Mouse (Mus musculus) MEL (cell line): ENCODE measurements around the gene Casc4. TPM values are rescaled to one million over a fixed set of nuclear protein-coding genes. Genes with fewer than 3 reads are reported as not detected.

ENCODE experiments used
- DNase-seq: peaks from one replicate; pipeline ENCODE4 v3.0.0; 2011; ENCODE audit warnings: low read depth, low spot score
- H3K27ac ChIP-seq: 2 replicates; pipeline ENCODE4 v1.5.1; 2012; ENCODE audit warnings: low read depth, mild to moderate bottlenecking, control low read depth, low read length, moderate library complexity; ENCODE audit not compliant: control insufficient read depth
- H3K27me3 ChIP-seq, 2 experiments: fragments of 150-350 bp in 1 of 2; sonication (generic) in 1 of 2; 2 replicates each; pipeline ENCODE4 v1.6.1; 2012; ENCODE audit warnings: low read length in 2 of 2, mild to moderate bottlenecking in 2 of 2, improper control_type of control experiment in 1 of 2, moderate library complexity in 1 of 2; ENCODE audit not compliant: insufficient read depth in 2 of 2, control insufficient read depth in 1 of 2
- H3K36me3 ChIP-seq, 2 experiments: 2 replicates each; pipeline ENCODE4 v1.6.1; 2012 to 2014; ENCODE audit warnings: low read length in 2 of 2, improper control_type of control experiment in 1 of 2, inconsistent platforms in 1 of 2, mild to moderate bottlenecking in 1 of 2; ENCODE audit not compliant: insufficient read depth in 2 of 2, control insufficient read depth in 1 of 2
- H3K4me1 ChIP-seq, 2 experiments: fragments of 150-350 bp in 1 of 2; sonication (generic) in 1 of 2; 2 replicates each; pipeline ENCODE4 v1.6.1; 2012; ENCODE audit warnings: low read length in 2 of 2, improper control_type of control experiment in 1 of 2, mild to moderate bottlenecking in 1 of 2; ENCODE audit not compliant: insufficient read depth in 2 of 2, control insufficient read depth in 1 of 2
- H3K4me3 ChIP-seq, 2 experiments: fragments of 150-350 bp in 1 of 2; sonication (generic) in 1 of 2; 2 replicates each; pipeline ENCODE4 v1.5.1; 2012; ENCODE audit warnings: low read depth in 2 of 2, low read length in 2 of 2, mild to moderate bottlenecking in 2 of 2, moderate library complexity in 2 of 2, control low read depth in 1 of 2, improper control_type of control experiment in 1 of 2; ENCODE audit not compliant: control insufficient read depth in 1 of 2, insufficient read depth in 1 of 2
- H3K79me2 ChIP-seq: 2 replicates; pipeline ENCODE4 v1.6.1; 2012; ENCODE audit warnings: mild to moderate bottlenecking, low read length, moderate library complexity; ENCODE audit not compliant: control insufficient read depth, poor library complexity, insufficient read depth
- H3K9ac ChIP-seq: 2 replicates; pipeline ENCODE4 v1.6.1; 2012; ENCODE audit warnings: low read depth, mild to moderate bottlenecking, control low read depth, low read length, moderate library complexity; ENCODE audit not compliant: control insufficient read depth, poor library complexity, severe bottlenecking
- H3K9me3 ChIP-seq: fragments of 150-350 bp; sonication (generic); replicated peaks from 2 replicates; pipeline ENCODE4 v1.6.1; 2012; ENCODE audit warnings: mild to moderate bottlenecking, low read length, improper control_type of control experiment, moderate library complexity; ENCODE audit not compliant: insufficient read depth
- BHLHE40 ChIP-seq: IDR thresholded peaks from 2 replicates; pipeline ENCODE4 v1.6.1; 2012; ENCODE audit warnings: low read depth, mild to moderate bottlenecking, inconsistent platforms, low read length, improper control_type of control experiment, borderline replicate concordance
- CTCF ChIP-seq, 3 experiments: IDR thresholded peaks in 2 of 3; conservative IDR thresholded peaks in 1 of 3; 2 replicates each; pipeline ENCODE4 v1.5.1; 2011 to 2012; ENCODE audit warnings: low read length in 3 of 3, low read depth in 2 of 3, mild to moderate bottlenecking in 2 of 3, improper control_type of control experiment in 1 of 3, inconsistent platforms in 1 of 3, mixed read lengths in 1 of 3, moderate library complexity in 1 of 3; ENCODE audit not compliant: control insufficient read depth in 1 of 3, insufficient read depth in 1 of 3, poor library complexity in 1 of 3, severe bottlenecking in 1 of 3
- E2F4 ChIP-seq: IDR thresholded peaks from 2 replicates; pipeline ENCODE4 v1.6.1; 2011; ENCODE audit warnings: low read depth, low read length, improper control_type of control experiment, borderline replicate concordance
- ELF1 ChIP-seq: IDR thresholded peaks from 2 replicates; pipeline ENCODE4 v1.6.1; 2014; ENCODE audit warnings: low read depth, mild to moderate bottlenecking, inconsistent platforms, low read length, improper control_type of control experiment, moderate library complexity
- EP300 ChIP-seq, 2 experiments: IDR thresholded peaks; 2 replicates each; pipeline ENCODE4 v1.6.1; 2011; ENCODE audit warnings: improper control_type of control experiment in 2 of 2, low read length in 2 of 2, low read depth in 1 of 2, mild to moderate bottlenecking in 1 of 2
- ETS1 ChIP-seq: IDR thresholded peaks from 2 replicates; pipeline ENCODE4 v1.6.1; 2012; ENCODE audit warnings: low read depth, mild to moderate bottlenecking, inconsistent platforms, low read length, improper control_type of control experiment, moderate library complexity
- GABPA ChIP-seq: IDR thresholded peaks from 2 replicates; pipeline ENCODE4 v1.6.1; 2012; ENCODE audit warnings: low read depth, mild to moderate bottlenecking, inconsistent platforms, low read length, improper control_type of control experiment, moderate library complexity
- GATA1 ChIP-seq: IDR thresholded peaks from 2 replicates; pipeline ENCODE4 v1.6.1; 2011; ENCODE audit warnings: low read depth, low read length, improper control_type of control experiment
- HCFC1 ChIP-seq: IDR thresholded peaks from 2 replicates; pipeline ENCODE4 v1.6.1; 2012; ENCODE audit warnings: low read depth, mild to moderate bottlenecking, inconsistent platforms, low read length, improper control_type of control experiment, moderate library complexity
- JUND ChIP-seq: IDR thresholded peaks from 2 replicates; pipeline ENCODE4 v1.6.1; 2011; ENCODE audit warnings: low read depth, mild to moderate bottlenecking, improper control_type of control experiment, low read length
- KAT2A ChIP-seq: conservative IDR thresholded peaks from 2 replicates; pipeline ENCODE4 v1.6.1; 2012; ENCODE audit warnings: low read depth, low read length, improper control_type of control experiment, inconsistent platforms
- MAFK ChIP-seq: IDR thresholded peaks from 2 replicates; pipeline ENCODE4 v1.6.1; 2011; ENCODE audit warnings: low read depth, mild to moderate bottlenecking, low read length, improper control_type of control experiment, borderline replicate concordance
- MAX ChIP-seq: IDR thresholded peaks from 2 replicates; pipeline ENCODE4 v1.6.1; 2011; ENCODE audit warnings: low read length, improper control_type of control experiment
- MAZ ChIP-seq: IDR thresholded peaks from 2 replicates; pipeline ENCODE4 v1.6.1; 2012; ENCODE audit warnings: low read depth, mild to moderate bottlenecking, inconsistent platforms, low read length, improper control_type of control experiment
- MEF2A ChIP-seq: IDR thresholded peaks from 2 replicates; pipeline ENCODE4 v1.6.1; 2014; ENCODE audit warnings: low read depth, mild to moderate bottlenecking, inconsistent platforms, low read length, improper control_type of control experiment; ENCODE audit not compliant: poor library complexity, insufficient replicate concordance, severe bottlenecking; ENCODE audit errors: extremely low read depth
- MXI1 ChIP-seq: IDR thresholded peaks from 2 replicates; pipeline ENCODE4 v1.6.1; 2011; ENCODE audit warnings: mild to moderate bottlenecking, low read depth, low read length, improper control_type of control experiment
- MYB ChIP-seq: IDR thresholded peaks from 2 replicates; pipeline ENCODE4 v1.6.1; 2011; ENCODE audit warnings: mild to moderate bottlenecking, low read depth, low read length, improper control_type of control experiment
- MYC ChIP-seq: IDR thresholded peaks from 2 replicates; pipeline ENCODE4 v1.6.1; 2011; ENCODE audit warnings: low read depth, mild to moderate bottlenecking, low read length, improper control_type of control experiment, moderate library complexity
- NELFE ChIP-seq: IDR thresholded peaks from 2 replicates; pipeline ENCODE4 v1.6.1; 2011; ENCODE audit warnings: low read depth, low read length, improper control_type of control experiment
- NRF1 ChIP-seq: IDR thresholded peaks from 2 replicates; pipeline ENCODE4 v1.6.1; 2014; ENCODE audit warnings: low read depth, mild to moderate bottlenecking, inconsistent platforms, low read length, improper control_type of control experiment, moderate library complexity; ENCODE audit not compliant: poor library complexity, insufficient read depth, severe bottlenecking
- POLR2A ChIP-seq, 2 experiments: IDR thresholded peaks; 2 replicates each; pipeline ENCODE4 v1.6.1; 2011 to 2012; ENCODE audit warnings: low read length in 2 of 2, mild to moderate bottlenecking in 2 of 2, control low read depth in 1 of 2, improper control_type of control experiment in 1 of 2, low read depth in 1 of 2, moderate library complexity in 1 of 2; ENCODE audit not compliant: control insufficient read depth in 1 of 2, insufficient read depth in 1 of 2, poor library complexity in 1 of 2
- POLR2AphosphoS2 ChIP-seq: IDR thresholded peaks from 2 replicates; pipeline ENCODE4 v1.6.1; 2011; ENCODE audit warnings: low read length, improper control_type of control experiment
- POLR2AphosphoS5 ChIP-seq: IDR thresholded peaks from 2 replicates; pipeline ENCODE4 v1.6.1; 2012; ENCODE audit warnings: low read depth, borderline replicate concordance, mild to moderate bottlenecking, inconsistent platforms, low read length, moderate library complexity, mixed read lengths
- RAD21 ChIP-seq: IDR thresholded peaks from 2 replicates; pipeline ENCODE4 v1.6.1; 2011; ENCODE audit warnings: mild to moderate bottlenecking, low read depth, low read length, improper control_type of control experiment
- RCOR1 ChIP-seq: IDR thresholded peaks from 2 replicates; pipeline ENCODE4 v1.6.1; 2012; ENCODE audit warnings: low read depth, mild to moderate bottlenecking, inconsistent platforms, low read length, improper control_type of control experiment
- SIN3A ChIP-seq: IDR thresholded peaks from 2 replicates; pipeline ENCODE4 v1.6.1; 2012; ENCODE audit warnings: low read length, improper control_type of control experiment, inconsistent platforms
- SMC3 ChIP-seq: IDR thresholded peaks from 2 replicates; pipeline ENCODE4 v1.6.1; 2011; ENCODE audit warnings: low read depth, low read length, improper control_type of control experiment
- TAL1 ChIP-seq: IDR thresholded peaks from 2 replicates; pipeline ENCODE4 v1.6.1; 2012; ENCODE audit warnings: mild to moderate bottlenecking, inconsistent platforms, low read length, moderate library complexity, mixed read lengths
- TBP ChIP-seq: IDR thresholded peaks from 2 replicates; pipeline ENCODE4 v1.8.0; 2011; ENCODE audit warnings: low read depth, low read length, improper control_type of control experiment
- TCF12 ChIP-seq: IDR thresholded peaks from 2 replicates; pipeline ENCODE4 v1.6.1; 2014; ENCODE audit warnings: low read depth, mild to moderate bottlenecking, inconsistent platforms, low read length, improper control_type of control experiment, moderate library complexity
- UBTF ChIP-seq: IDR thresholded peaks from 2 replicates; pipeline ENCODE4 v1.6.1; 2012; ENCODE audit warnings: low read depth, mild to moderate bottlenecking, inconsistent platforms, low read length, improper control_type of control experiment, moderate library complexity, borderline replicate concordance; ENCODE audit not compliant: insufficient read depth
- USF1 ChIP-seq: IDR thresholded peaks from 2 replicates; pipeline ENCODE4 v1.6.1; 2014; ENCODE audit warnings: low read depth, mild to moderate bottlenecking, inconsistent platforms, low read length, improper control_type of control experiment, moderate library complexity
- USF2 ChIP-seq, 2 experiments: IDR thresholded peaks; 2 replicates each; pipeline ENCODE4 v1.6.1; 2011 to 2012; ENCODE audit warnings: improper control_type of control experiment in 2 of 2, low read length in 2 of 2, borderline replicate concordance in 1 of 2, inconsistent platforms in 1 of 2, low read depth in 1 of 2, mild to moderate bottlenecking in 1 of 2; ENCODE audit not compliant: insufficient read depth in 1 of 2
- ZC3H11A ChIP-seq: IDR thresholded peaks from 2 replicates; pipeline ENCODE4 v1.6.1; 2012; ENCODE audit warnings: low read depth, mild to moderate bottlenecking, inconsistent platforms, low read length, improper control_type of control experiment
- ZMIZ1 ChIP-seq: IDR thresholded peaks from 2 replicates; pipeline ENCODE4 v1.6.1; 2012; ENCODE audit warnings: low read depth, mild to moderate bottlenecking, inconsistent platforms, low read length, improper control_type of control experiment, moderate library complexity
- ZNF384 ChIP-seq: IDR thresholded peaks from 2 replicates; pipeline ENCODE4 v1.6.1; 2012; ENCODE audit warnings: low read depth, mild to moderate bottlenecking, inconsistent platforms, low read length, improper control_type of control experiment
- polyA plus RNA-seq, 2 experiments: library from polyadenylated mRNA; stranded (reverse) in 1 of 2; unstranded in 1 of 2; fragments of >175 nt in 1 of 2; fragments of >200 nt in 1 of 2; gene quantifications; 2 replicates each; pipeline versions ENCODE4 v1.2.1 to v1.2.4; 2012; ENCODE audit warnings: low replicate concordance in 2 of 2, low read depth in 1 of 2; ENCODE audit not compliant: insufficient read length in 2 of 2, insufficient read depth in 1 of 2, missing spikeins in 1 of 2
- total RNA-seq: library from RNA; depleted of rRNA; stranded (reverse); fragments of 300-350 nt; gene quantifications from 2 replicates; pipeline ENCODE4 v1.2.3, GENCODE M21; 2012

Gene Casc4
- total and polyA plus RNA-seq, 3 experiments: 26.0 to 124 (median 30.1) TPM

DNA sequence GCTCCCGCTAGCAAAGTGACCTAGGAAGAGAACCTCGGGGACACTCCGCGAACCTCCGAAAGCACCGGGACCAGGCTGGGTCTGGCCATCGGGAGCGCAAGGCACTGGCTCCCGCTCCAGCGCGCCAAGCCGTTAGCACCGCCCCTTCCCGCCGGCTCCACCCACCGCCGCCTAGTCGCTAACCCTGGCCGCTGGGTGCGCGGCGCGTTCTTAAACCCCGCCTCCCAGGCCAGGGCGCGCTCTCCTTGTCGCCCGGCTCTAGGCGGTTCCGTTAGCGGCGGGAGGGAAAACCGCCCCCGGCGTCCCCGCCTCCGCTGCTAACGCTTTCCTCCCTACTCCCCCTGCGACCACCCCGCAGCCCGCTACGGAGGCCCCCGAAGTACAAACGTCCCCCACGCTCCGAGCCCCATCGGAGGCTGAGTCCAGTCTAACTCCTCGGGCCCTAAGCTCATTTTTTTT is 89.0 kb downstream of the Casc4 start, which contains the start of the genes Ctdspl2 and Mageb3:
Gene Ctdspl2, plus strand, starts transcription at position 237 of the 459 bp plus-strand sequence.
Gene Mageb3, minus strand, starts transcription at position 328 of the 459 bp plus-strand sequence.
- H3K79me2 ChIP-seq: peaks cover 31% of the 10 kb centered on the region
- H3K9ac ChIP-seq: peak within 1 kb of the TSS; percentile 98
- peak within 1 kb of the TSS; percentile 73 to 100 for H3K4me3 ChIP-seq
- peak; percentile 96 for DNase-seq
- H3K27me3 ChIP-seq: no peaks in the 10 kb centered on the region
- no peaks in the 10 kb centered on the region for H3K9me3 ChIP-seq
- no peak for TF ChIP-seq GABPA
- TF ChIP-seq USF1: no peak
- TF ChIP-seq TAL1: no peak
- TF ChIP-seq MYC: no peak
- TF ChIP-seq MYB: no peak
- no peak for TF ChIP-seq MAX
- TF ChIP-seq MAZ: no peak
- TF ChIP-seq JUND: no peak
- peak; percentile 76 for TF ChIP-seq POLR2AphosphoS2
- TF ChIP-seq POLR2A (IDR thresholded peaks at IDR 0.05; ENCODE audit: control insufficient read depth in 1 of 2, insufficient read depth in 1 of 2, low read depth in 1 of 2, low read length in 2 of 2, poor library complexity in 1 of 2): peak; percentile 90 to 94
- no peak for TF ChIP-seq SMC3
- no peak; the same call in 1 of the 2 replicates for TF ChIP-seq KAT2A
- TF ChIP-seq HCFC1: peak; percentile 80
- TF ChIP-seq ETS1: no peak
- no peak for TF ChIP-seq MEF2A
- TF ChIP-seq RAD21: no peak
- 0 out of 2 replicates have a peak, but pooled peaks have one; percentile 43 for TF ChIP-seq NRF1
- TF ChIP-seq ZNF384: no peak
- peak; percentile 66; the same call in 1 of the 2 replicates for TF ChIP-seq TBP
- TF ChIP-seq GATA1: no peak
- no peak; the same call in 1 of the 2 replicates for TF ChIP-seq ELF1
- TF ChIP-seq CTCF (IDR thresholded peaks at IDR 0.05 in 2 of 3, conservative IDR thresholded peaks at IDR 0.05 in 1 of 3; ENCODE audit: control insufficient read depth in 1 of 3, insufficient read depth in 1 of 3, low read depth in 2 of 3, low read length in 3 of 3, poor library complexity in 1 of 3, severe bottlenecking in 1 of 3): no peak
- no peak for TF ChIP-seq POLR2AphosphoS5
- no peak; the same call in 1 of the 2 replicates for TF ChIP-seq RCOR1
- TF ChIP-seq TCF12: peak; percentile 45; the same call in 1 of the 2 replicates
- TF ChIP-seq ZMIZ1: peak; percentile 72
- peak; percentile 86; the same call in 1 of the 2 replicates for TF ChIP-seq E2F4
- no peak; the same call in 1 of the 2 replicates for TF ChIP-seq SIN3A
- TF ChIP-seq ZC3H11A: no peak
- no peak for TF ChIP-seq UBTF
- TF ChIP-seq EP300 (IDR thresholded peaks at IDR 0.05; ENCODE audit: low read depth in 1 of 2, low read length in 2 of 2): no peak
- peak; percentile 91 for TF ChIP-seq NELFE
- TF ChIP-seq BHLHE40: no peak
- TF ChIP-seq USF2 (IDR thresholded peaks at IDR 0.05; ENCODE audit: borderline replicate concordance in 1 of 2, insufficient read depth in 1 of 2, low read depth in 1 of 2, low read length in 2 of 2): no peak
- no peak for TF ChIP-seq MAFK
- TF ChIP-seq MXI1: no peak; the same call in 1 of the 2 replicates
- TF ChIP-seq, all 39 proteins: peak for 9
- peaks cover 0 to 3% of the 10 kb centered on the region in 2 experiments; a peak in 2 of 4 replicates for H3K4me1 ChIP-seq
- peak within 1 kb of the TSS; percentile 98 for H3K27ac ChIP-seq
- peaks cover 2 to 14% of the 10 kb centered on the region in 2 experiments; a peak in 3 of 4 replicates for H3K36me3 ChIP-seq
